Mouse (Mus musculus): ENCODE measurements around the gene P3h1.

P3h1 gene

DNA sequence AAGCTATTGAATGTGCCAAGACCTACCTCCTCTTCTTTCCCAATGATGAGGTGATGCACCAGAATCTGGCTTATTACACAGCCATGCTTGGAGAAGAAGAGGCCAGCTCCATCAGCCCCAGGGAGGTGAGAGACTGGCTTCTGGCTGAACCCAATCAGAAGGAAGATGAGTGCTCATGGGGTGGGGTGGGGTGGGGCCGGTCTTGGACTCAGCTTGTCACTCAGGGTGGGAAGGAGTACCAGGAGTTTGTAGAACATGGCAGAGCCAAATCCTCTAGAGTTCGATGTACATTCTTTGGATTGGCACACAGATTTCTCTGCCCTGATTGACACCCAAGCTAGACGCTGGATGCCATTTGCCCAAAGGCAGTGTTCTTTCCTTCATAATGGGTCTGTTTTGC is 5.9 kb downstream of the P3h1 start:
- no peak for DNase-seq (ENCODE audit: low spot score)

GRCm38 (mm10) chr4:119239181-119239682 is 6.5 kb downstream of the P3h1 start:
- peak; percentile 72 for DNase-seq (ENCODE audit: low spot score)

- no peak for DNase-seq (ENCODE audit: low spot score)
Observed at GRCm38 (mm10) chr4:119241664-119242063, 8.9 kb downstream of the P3h1 start.

DNA sequence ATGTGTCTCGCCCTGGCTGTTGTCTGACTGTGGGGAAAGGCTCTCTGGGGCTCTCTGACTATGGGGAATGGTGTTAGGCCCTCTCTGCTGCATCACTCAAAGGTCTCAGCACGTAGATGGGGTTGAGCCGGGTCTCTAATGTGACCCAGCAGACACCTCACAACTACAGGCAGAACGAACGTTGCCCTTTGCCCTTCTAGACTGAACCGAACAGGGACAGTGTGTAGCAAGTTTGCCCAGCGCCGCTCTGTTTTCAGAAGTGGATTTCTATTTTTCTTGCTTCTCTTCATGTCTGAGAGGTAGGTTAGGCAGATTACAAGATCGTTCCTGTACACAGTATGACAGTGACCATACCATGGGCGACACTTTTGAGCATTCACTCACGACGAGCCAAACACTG is 9.9 kb downstream of the P3h1 start:
- DNase-seq (ENCODE audit: low spot score), result no peak

GRCm38 (mm10) chr4:119244468-119245240 is 11.9 kb downstream of the P3h1 start:
- no peak for DNase-seq (ENCODE audit: low spot score)

GRCm38 (mm10) chr4:119245556-119245955 is 12.8 kb downstream of the P3h1 start:
- peak; percentile 60 for DNase-seq (ENCODE audit: low spot score)

- DNase-seq (ENCODE audit: low spot score), result no peak
Observed at GRCm38 (mm10) chr4:119245961-119246360, 13.2 kb downstream of the P3h1 start.

GRCm38 (mm10) chr4:119246688-119247225 is 14.0 kb downstream of the P3h1 start:
- no peak for DNase-seq (ENCODE audit: low spot score)

- DNase-seq (ENCODE audit: low spot score), result peak; percentile 53
Observed at GRCm38 (mm10) chr4:119247462-119248235, 14.9 kb downstream of the P3h1 start.

- no peak for DNase-seq (ENCODE audit: low spot score)
Observed at GRCm38 (mm10) chr4:119248407-119248965, 15.8 kb downstream of the P3h1 start.

- no peak for DNase-seq (ENCODE audit: low spot score)
Observed at GRCm38 (mm10) chr4:119252025-119252808, 19.5 kb downstream of the P3h1 start.

DNA sequence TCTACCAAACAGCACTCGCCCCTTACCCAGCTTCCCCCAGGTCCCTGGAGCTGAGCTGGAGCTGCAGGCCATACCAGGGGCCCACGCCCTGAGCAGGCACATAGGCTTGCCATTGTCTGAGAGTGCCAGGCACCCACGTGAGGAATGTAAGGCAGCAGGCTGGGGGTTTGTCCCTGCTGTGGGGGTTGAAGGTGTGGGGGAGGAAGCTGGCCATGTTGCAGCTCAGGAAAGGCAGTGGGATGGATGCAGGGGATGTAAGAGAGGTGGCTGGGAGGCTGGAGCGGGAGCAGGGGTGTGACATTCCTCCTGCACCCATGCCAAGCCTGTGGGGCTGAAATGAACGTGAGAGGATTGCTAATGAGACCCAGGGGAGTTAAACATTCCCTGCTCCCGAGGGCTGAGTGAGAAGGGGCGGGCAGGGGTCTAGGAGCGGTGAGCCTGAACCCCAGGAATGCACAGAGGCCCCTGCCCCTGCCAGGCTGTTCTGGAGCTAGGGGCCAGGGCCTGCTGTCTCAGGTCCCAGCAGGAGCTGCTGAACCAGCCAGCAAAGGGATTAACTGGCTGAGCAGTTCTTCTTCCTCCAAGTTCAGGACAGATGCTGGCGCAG is 21.4 kb downstream of the P3h1 start:
- DNase-seq (ENCODE audit: low spot score), result no peak

GRCm38 (mm10) chr4:119255351-119255750 is 22.6 kb downstream of the P3h1 start, which contains the start of gene Cldn19:
Gene Cldn19, plus strand, starts transcription at chr4:119255414.
- no peak for DNase-seq (ENCODE audit: low spot score)

GRCm38 (mm10) chr4:119257083-119257482 is 24.4 kb downstream of the P3h1 start:
- DNase-seq (ENCODE audit: low spot score), result no peak

DNA sequence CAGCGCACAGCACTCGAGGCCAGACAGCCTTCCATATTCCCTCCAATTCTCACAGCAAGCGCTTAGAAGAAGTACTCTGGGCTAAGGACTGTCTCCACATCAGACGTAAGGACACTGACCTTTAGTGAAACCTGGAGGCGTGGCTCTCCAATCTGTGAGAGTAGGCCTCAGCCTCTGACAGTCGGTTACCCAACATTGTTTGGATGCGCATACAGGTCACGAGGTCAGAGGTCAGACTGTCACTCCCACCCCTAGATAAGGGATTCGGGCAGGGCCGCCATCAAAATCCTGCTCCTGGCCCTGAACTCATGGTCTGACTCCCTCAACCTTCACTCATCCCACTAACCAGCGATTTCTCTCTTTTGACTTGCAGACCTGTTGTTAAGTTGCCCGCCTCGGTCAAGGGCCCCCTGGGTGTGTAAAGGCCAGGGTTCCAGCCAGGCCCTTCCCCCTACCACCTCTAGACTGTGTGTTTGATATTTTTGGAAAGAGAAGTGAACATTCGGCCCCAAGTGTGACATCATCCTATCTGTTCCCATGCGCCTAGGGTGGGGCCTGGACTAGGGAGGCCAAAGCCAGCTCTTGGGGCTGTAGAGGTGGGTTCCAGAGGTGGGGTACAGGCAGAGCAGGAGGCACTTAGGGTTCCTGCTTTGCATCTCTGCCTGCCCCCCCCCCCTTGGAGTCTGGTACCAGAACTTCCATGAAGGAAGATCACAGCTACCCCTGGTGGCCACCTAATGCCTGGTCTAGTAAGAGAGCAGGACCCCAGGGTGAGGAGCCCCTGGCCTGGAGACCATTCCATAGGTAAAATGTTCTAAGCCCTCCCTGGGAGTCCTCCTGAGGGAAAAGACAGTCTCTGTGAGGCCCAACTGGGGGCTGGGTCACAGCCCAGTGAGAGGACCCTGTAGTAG is 26.9 kb downstream of the P3h1 start:
- DNase-seq (ENCODE audit: low spot score), result no peak

DNA sequence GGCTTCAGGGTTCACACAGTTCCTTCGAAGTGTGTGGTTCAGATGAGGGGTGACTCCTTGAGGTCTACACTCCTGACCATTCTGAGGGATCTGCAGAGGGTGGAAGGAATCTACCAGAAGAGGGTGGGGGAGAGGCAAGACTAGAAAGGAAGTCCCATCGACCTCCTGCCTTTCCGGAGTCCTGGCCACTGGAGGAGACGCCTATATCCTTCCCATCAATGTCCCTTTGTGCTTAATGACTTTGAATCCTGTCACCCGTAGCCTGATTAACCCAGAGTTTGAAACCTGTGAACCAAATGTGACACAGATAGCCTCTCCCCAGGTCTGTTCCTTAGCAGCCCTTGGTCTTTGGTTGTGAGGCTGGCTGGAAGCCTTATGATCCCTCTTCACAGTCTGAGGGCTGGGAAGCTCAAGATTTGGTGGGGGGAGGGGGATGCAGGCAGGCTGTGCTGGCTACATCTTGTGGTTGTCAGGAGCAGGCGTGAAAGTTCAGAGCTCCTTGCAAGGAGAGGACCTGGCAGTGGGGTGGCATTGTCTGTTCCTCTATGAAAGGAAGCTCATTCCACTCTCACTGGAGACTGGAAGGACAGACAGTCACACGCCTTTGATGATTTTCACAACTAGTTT is 28.5 kb downstream of the P3h1 start:
- DNase-seq (ENCODE audit: low spot score), result no peak

- no peak for DNase-seq (ENCODE audit: low spot score)
Observed at GRCm38 (mm10) chr4:119262483-119262882, 29.8 kb downstream of the P3h1 start.

- DNase-seq (ENCODE audit: low spot score), result no peak
Observed at GRCm38 (mm10) chr4:119263459-119263858, 30.7 kb downstream of the P3h1 start.

DNA sequence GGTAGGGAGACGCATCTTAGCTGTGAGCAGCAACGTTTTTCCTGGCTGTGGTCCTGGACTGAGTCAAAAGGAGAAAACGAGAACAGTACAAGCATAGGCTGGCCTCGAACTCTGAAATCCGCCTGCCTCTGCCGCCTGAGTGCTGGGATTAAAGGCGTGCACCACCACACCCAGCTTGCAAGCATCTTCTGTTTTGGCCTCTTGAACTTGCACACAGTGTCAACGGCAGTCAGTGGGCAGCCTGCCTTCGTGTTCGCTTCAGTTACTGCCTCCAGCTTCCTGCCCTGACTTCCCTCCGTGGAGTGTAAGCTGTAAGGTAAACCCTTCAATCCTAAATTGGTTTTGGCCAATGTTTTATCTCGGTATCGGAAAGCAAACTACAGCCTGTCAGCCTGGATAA is 33.9 kb downstream of the P3h1 start:
- no peak for DNase-seq (ENCODE audit: low spot score)

DNA sequence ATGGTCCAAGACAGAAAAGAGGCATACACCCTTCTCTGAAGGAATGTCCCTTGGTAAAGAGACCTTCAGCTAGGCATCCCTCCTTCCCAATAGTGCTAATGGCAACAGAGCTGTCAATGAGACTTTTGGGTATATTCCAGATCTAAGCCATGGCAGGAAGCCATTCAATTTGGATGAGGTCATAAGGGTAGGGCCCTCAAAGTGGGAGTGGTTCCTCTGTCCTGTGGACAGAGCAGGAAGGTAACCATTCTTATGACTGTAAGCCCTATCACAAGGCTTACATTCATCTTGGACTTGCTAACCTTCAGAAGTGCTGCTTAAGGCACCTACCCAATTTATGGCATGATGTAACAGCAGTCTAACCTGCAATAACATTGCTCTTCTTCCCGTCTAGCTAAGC is 41.9 kb downstream of the P3h1 start:
- DNase-seq (ENCODE audit: low spot score), result peak; percentile 47
